Mouse (Mus musculus) retina, postnatal 7 days (tissue): ENCODE results near the gene Rbm31y.
"Not testable (repeated sequence)": the region's sequence is repeated elsewhere in the genome, so short reads cannot be mapped to it uniquely, and the experiment has no call there.

Experiments
- DNase-seq: peaks from one replicate; pipeline ENCODE4 v3.0.0-alpha.2; 2012; ENCODE audit warnings: low read depth, low spot score

Gene Rbm31y

DNA sequence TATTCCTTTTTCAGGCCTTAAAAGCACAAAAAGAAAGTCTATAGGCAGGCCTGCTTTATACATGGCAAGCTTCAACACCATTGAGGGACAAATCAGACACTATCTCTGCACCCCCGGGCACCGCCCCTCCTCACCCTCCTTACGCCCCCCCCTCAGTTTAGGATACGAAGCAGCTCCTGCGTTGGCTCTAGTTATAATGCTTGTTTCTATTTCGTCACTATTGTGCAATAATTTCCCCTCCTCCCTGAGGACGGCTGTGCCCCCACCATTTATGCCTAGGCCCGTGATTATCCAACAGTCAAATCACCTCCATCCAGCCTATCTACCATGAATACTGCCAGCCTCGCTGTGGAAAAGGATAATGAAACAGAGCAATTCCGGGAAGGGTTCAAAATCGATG is at the start of gene Rbm31y:
TSS of gene Rbm31y (plus strand) at position 301 of the 400 bp plus-strand sequence.
- DNase-seq, result not testable (repeated sequence)
